In the genomic region with DNA sequence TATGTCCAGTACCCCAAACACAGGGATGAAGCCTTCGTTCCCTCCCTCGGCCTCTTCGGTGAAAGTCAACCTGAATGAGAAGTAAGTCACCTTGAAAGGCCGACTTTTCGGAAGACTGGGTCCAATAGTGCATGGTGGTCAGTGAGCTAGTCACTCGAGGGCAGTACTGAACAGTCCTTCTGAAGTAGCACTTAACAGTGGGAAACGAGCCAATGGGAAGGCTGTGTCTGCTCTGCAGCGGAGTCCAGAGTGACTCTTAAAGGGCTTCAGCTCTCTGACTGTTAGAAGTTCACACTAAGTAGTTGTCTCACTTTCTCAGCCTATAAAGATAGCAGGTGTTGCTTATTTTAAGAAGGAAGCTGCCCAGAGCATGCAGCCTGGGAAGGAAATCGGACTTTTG, we compare ENCODE assay signal across 23 mouse cellular contexts.
"Had no signal": no experiment of that assay in that cellular context is flagged by ENCODE, and none has a peak within 500 bp of the region (broad histone marks: within the 10 kb centered on the region; RNA-seq: fewer than 3 reads in every experiment).

No protein-coding gene starts in this region.

- H3K27ac ChIP-seq: limb, embryonic 10.5 days; limb, embryonic 13.5 days; liver, embryonic 12.5 days; liver, embryonic 15.5 days; midbrain, embryonic 10.5 days; midbrain, embryonic 15.5 days; neural tube, embryonic 12.5 days; neural tube, embryonic 15.5 days had no signal

- ATAC-seq: intestine, embryonic 16.5 days; liver, embryonic 12.5 days; midbrain, embryonic 15.5 days had no signal

- DNase-seq: kidney, adult 18-20 months; kidney, adult 9 months; kidney, postnatal 14 days; kidney, postnatal 4 days; layer of hippocampus, adult 9-11 months; liver; lung, embryonic 14.5 days; right cerebral cortex, adult 18-20 months; right cerebral cortex, postnatal 14 days; right cerebral cortex, postnatal 4 days; thymus, adult 18-20 months; thymus, postnatal 36 days had no signal

- H3K4me1 ChIP-seq: limb, embryonic 10.5 days; limb, embryonic 13.5 days; liver, embryonic 12.5 days; liver, embryonic 15.5 days; midbrain, embryonic 10.5 days; midbrain, embryonic 15.5 days; neural tube, embryonic 12.5 days; neural tube, embryonic 15.5 days had no signal

- H3K27me3 ChIP-seq: limb, embryonic 13.5 days; liver, embryonic 12.5 days; liver, embryonic 15.5 days; megakaryocyte, embryonic 14.5 days; midbrain, embryonic 15.5 days; neural tube, embryonic 12.5 days; neural tube, embryonic 15.5 days had no signal

- H3K9ac ChIP-seq: limb, embryonic 13.5 days; liver, embryonic 12.5 days; liver, embryonic 15.5 days; lung, embryonic 14.5 days; midbrain, embryonic 15.5 days; neural tube, embryonic 12.5 days; neural tube, embryonic 15.5 days had no signal

- H3K4me3 ChIP-seq: layer of hippocampus, adult 2 months; limb, embryonic 10.5 days; limb, embryonic 13.5 days; liver, embryonic 12.5 days; liver, embryonic 15.5 days; megakaryocyte, embryonic 14.5 days; midbrain, embryonic 10.5 days; midbrain, embryonic 15.5 days; neural tube, embryonic 12.5 days; neural tube, embryonic 15.5 days had no signal
